Mouse (Mus musculus) G1E-ER4 (cell line): ENCODE measurements around the gene 1810043G02Rik. TPM values are rescaled to one million over a fixed set of nuclear protein-coding genes. Genes with fewer than 3 reads are reported as not detected.

Experiments
- GATA1 ChIP-seq: IDR thresholded peaks from one replicate; pipeline ENCODE4 v1.8.0; 2012; ENCODE audit warnings: low read length, inconsistent platforms
- polyA plus RNA-seq: library from polyadenylated mRNA; stranded (reverse); fragments of >175 nt; gene quantifications from 2 replicates; pipeline ENCODE4 v1.2.3, GENCODE M21; 2012

The 1810043G02Rik gene
- polyA plus RNA-seq, result 27.6 and 27.7 TPM in 2 replicates

GRCm38 (mm10) chr10:77978351-77979350 lies at the start of gene 1810043G02Rik:
Gene 1810043G02Rik, plus strand, starts transcription at chr10:77978524.
- TF ChIP-seq GATA1, result no peak

GRCm38 (mm10) chr10:77939685-77940084 lies 38.6 kb upstream of the 1810043G02Rik start:
- no peak for TF ChIP-seq GATA1

GRCm38 (mm10) chr10:77962725-77963124 lies 15.6 kb upstream of the 1810043G02Rik start:
- no peak for TF ChIP-seq GATA1

- no peak for TF ChIP-seq GATA1
Observed at GRCm38 (mm10) chr10:77963971-77964370, 14.4 kb upstream of the 1810043G02Rik start.

GRCm38 (mm10) chr10:77969274-77969972 lies 8.9 kb upstream of the 1810043G02Rik start:
- TF ChIP-seq GATA1, result no peak

DNA sequence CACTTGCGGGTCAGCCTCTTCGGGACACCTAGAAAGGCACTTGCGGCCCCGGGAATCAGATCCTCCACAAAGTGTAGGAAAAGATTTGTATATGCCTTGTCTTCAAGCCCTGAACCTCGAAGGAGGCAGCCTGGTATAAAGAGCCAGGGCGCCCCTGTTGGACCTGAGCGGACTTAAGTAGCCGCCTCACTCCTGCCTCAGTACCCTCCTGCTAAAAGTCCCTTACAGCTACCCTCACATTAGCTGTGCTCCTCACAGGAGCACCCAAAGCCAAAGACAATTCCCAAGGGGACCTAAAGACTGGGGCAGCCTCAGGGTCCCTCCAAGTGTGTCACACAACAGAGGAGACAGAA lies 8.4 kb upstream of the 1810043G02Rik start:
- TF ChIP-seq GATA1, result no peak

DNA sequence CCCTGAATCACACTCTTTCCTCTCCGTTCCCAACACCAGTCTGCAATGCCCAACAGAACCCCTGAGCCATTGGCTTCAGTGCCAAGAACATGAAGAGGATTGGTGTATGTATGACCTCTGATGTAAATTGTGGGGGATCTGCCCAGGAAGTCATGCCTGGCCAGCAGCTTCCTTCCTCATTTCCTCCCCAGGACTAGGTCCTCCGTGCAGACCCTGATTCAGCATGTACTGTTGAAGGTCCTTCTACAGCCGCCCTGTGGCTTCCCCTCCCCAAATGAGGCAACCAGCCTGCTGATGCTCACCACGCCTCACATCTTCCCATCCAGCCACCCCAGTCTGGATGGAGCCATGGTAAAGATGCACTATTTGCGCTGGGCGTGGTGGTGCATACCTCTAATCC lies 7.8 kb upstream of the 1810043G02Rik start, which contains the start of gene Trpm2:
Gene Trpm2, minus strand, starts transcription at position 83 of the 400 bp plus-strand sequence.
- TF ChIP-seq GATA1, result no peak

- no peak for TF ChIP-seq GATA1
Observed at GRCm38 (mm10) chr10:77971191-77971590, 7.1 kb upstream of the 1810043G02Rik start.

DNA sequence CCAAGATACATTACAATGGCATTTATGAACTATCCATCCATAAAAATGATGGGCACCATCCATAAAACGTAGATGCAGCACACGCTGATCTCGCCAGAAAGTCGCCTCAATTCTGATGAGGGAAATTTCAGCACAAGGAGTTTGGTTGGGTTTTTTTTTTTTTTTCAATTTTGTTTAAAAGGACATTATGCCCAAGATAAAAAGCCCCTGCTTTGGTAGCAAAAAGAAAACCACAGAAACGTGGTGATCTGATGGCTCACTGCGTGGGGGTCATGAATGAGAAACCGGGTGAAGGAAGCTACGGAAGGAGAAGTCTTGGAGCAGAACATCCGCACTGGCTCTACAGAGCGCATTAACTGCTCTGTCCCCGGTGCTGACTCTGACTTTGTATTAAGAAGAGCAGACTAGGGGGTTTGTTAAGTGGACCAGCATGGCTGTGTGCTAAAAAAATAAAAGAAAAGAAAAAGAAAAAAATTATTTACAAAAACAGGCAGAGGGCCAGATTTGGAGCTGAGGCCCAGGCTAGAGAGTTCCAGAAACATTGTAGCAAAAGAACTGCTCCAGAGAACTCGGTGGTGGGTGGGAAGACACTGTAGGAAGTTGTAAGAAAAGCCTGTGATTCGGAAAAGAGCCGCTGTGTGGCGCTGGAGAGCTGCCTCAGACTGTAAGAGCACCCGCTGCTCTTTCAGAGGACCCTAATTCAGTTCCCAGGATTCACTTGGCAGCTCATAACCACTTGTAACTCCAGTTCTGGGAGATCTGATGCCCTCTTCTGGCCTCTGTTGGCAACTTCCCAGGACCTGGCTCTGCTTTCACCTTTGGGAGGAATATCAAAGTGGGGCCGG lies 6.4 kb upstream of the 1810043G02Rik start:
- no peak for TF ChIP-seq GATA1

DNA sequence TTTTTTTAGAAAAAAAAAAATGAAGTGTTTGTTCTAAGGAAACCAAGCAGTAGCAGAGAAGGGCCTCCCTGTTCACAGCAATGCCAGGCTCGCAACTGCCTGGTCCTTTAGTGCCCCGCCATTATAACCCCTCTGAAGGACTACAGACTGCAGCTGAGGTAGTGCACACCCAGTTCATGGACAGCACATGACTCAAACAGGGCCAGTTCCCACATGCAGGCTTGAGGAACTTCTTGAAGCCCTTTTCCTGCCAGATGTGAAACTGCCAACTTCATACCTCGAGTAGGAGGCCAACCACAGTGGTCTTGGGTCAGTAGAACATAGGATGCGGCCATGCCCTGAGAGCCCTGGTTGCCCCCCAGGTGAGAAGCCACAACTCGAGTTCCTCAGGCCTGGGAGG lies 4.0 kb upstream of the 1810043G02Rik start:
- TF ChIP-seq GATA1, result no peak

GRCm38 (mm10) chr10:77974811-77975210 lies 3.5 kb upstream of the 1810043G02Rik start:
- no peak for TF ChIP-seq GATA1

DNA sequence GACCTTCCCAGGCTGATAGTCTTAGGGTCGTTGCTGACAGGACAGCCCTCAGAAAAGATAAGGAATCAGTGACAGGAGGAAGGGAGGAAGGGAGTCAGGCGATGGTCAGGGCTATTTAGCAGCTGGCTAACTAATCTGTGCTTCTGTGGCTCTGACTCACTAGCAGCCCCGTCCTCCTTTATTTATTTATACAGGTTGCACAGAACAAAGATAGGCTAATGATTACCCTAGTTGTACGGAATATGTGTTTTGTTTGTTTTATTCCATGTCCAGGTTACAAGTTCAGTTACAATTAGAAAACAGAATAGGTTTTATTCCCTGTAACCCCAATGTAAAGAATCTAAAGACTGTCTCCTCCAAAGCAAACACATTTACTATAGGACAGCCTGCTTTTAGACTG lies 2.7 kb upstream of the 1810043G02Rik start:
- no peak for TF ChIP-seq GATA1

DNA sequence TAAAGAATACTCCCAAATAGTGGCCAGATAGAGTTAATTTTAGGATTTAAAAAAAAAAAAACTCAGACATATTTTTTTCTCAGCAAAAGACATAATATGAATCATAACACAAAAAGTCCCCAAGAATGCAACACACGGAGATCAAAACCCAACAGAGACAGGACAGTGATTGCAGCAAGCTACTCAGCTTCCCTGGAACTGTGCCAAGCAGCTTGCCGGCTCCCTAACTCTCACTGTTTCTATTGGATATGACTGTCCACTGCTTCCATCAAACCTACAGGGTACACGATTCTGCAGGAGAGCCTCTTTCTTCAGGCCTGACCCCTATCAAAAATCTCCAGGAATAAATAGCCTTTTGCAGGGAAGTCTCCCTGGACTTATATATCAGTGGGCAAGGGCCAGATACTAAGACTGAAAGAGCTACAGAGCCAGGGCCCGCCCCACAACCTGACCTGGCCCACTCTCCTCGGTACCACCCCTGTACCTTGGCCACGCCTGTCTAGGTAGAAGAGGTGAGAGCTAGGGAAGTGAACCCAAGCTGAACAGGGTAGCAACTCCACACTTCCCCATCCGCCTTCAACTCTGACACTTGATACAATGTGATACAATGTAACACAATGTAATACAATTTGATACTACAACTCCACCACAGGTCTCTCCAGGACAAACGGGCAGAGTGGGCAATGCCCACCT lies 1.7 kb upstream of the 1810043G02Rik start:
- no peak for TF ChIP-seq GATA1

DNA sequence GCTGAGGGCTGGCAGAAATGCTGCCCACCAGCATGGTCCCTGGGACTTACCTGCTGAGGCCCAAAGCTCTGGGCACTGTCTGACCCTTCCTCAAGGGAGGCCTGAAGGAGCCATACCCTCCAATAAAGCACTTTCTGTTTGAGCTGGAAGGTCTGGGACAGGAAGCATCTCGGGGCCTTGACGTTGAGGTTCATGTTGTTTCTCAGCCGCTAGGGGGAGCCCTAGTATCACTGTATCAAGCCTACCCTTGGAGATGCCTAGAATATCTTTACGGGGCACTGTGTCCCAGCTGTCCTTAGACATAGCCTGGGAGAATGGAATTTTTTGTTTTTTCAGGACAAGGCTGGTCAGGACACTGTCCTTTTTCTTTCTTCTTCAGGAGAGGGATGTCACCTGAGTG lies 6.3 kb downstream of the 1810043G02Rik start:
- no peak for TF ChIP-seq GATA1

GRCm38 (mm10) chr10:77985775-77986174 lies 7.5 kb downstream of the 1810043G02Rik start:
- no peak for TF ChIP-seq GATA1
